Mouse (Mus musculus) C2C12 (cell line): ENCODE results near the gene Usp4. TPM values are rescaled to one million over a fixed set of nuclear protein-coding genes. Genes with fewer than 3 reads are reported as not detected.

ENCODE experiments used
- H3K27me3 ChIP-seq: one replicate; pipeline ENCODE4 v1.6.1; 2011; ENCODE audit not compliant: control insufficient read depth, insufficient read depth, insufficient read length
- H3K36me3 ChIP-seq: one replicate; pipeline ENCODE4 v1.6.1; 2011; ENCODE audit not compliant: control insufficient read depth, insufficient read depth
- H3K4me3 ChIP-seq: one replicate; pipeline ENCODE4 v1.5.1; 2011; ENCODE audit warnings: mild to moderate bottlenecking, control low read depth; ENCODE audit not compliant: poor library complexity, insufficient read depth, severe bottlenecking
- H3K79me2 ChIP-seq: one replicate; pipeline ENCODE4 v1.6.1; 2011; ENCODE audit not compliant: control insufficient read depth, insufficient read depth
- H3K79me3 ChIP-seq: one replicate; pipeline ENCODE4 v1.6.1; 2011; ENCODE audit warnings: low read depth, control low read depth
- H3ac ChIP-seq: one replicate; pipeline ENCODE3; 2011; ENCODE audit warnings: low read depth; ENCODE audit not compliant: control insufficient read depth, insufficient read length
- CEBPB ChIP-seq: IDR thresholded peaks from one replicate; pipeline ENCODE4 v1.6.1; 2011; ENCODE audit warnings: low read depth, mild to moderate bottlenecking, control low read depth, moderate library complexity
- CTCF ChIP-seq: IDR thresholded peaks from one replicate; pipeline ENCODE4 v1.5.1; 2011; ENCODE audit not compliant: control insufficient read depth, insufficient read depth, insufficient read length
- FOSL1 ChIP-seq: IDR thresholded peaks from one replicate; pipeline ENCODE4 v1.8.0; 2011; ENCODE audit warnings: mild to moderate bottlenecking, low read length; ENCODE audit not compliant: poor library complexity, insufficient read depth, severe bottlenecking
- MAX ChIP-seq: IDR thresholded peaks from one replicate; pipeline ENCODE4 v1.6.1; 2011; ENCODE audit warnings: mild to moderate bottlenecking, control low read depth
- MYOD1 ChIP-seq: IDR thresholded peaks from one replicate; pipeline ENCODE4 v1.6.1; 2011; ENCODE audit warnings: low read depth; ENCODE audit not compliant: control insufficient read depth, insufficient read length
- MYOG ChIP-seq: IDR thresholded peaks from one replicate; pipeline ENCODE4 v1.6.1; 2011; ENCODE audit not compliant: control insufficient read depth, insufficient read length; ENCODE audit errors: extremely low read depth
- USF1 ChIP-seq: IDR thresholded peaks from one replicate; pipeline ENCODE4 v1.6.1; 2011; ENCODE audit warnings: low read depth, mild to moderate bottlenecking, control low read depth, moderate library complexity
- polyA plus RNA-seq: library from polyadenylated mRNA; unstranded; fragments of >200 nt; fragmentation: generic; extraction: Trizol; gene quantifications from one replicate; pipeline ENCODE4 v1.2.1, GENCODE M21; 2012; ENCODE audit warnings: missing spikeins

Gene Usp4
- polyA plus RNA-seq, 1 experiment, result 82.3 TPM

DNA sequence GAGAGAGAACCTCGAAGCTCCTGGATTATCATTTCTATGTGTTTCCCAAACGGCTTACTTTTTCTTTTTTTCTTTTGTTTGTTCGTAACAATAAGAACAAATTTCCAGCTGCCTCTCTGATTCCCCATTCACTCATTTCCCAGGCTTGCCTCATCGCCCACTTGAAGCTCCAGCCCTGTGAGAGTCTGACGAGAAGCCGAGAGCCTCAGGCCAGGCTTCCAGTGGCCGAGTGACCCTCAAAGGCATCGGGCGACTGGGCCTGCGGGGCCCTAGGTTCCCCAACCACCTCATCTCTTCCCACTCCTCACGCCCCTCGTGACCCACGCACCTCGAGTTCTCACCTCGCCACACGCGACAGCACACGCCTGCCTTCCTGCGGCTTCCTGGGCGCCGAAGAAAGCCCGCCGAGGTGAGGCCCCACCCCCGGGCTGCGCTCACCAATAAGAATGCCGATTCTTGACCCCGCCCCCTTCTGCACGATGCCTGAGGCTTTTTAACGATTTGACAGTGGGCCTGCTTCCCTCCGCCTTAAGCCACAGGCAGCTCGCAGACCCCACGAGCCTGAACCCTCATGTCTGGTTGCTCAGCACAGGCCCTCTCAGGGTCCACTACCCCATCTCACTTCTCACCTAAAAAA is 83.9 kb downstream of the Usp4 start:
- Histone ChIP-seq H3K79me2 (no peaks in the 10 kb centered on the region), H3ac (no peak overlapping the region), H3K79me3 (no peaks in the 10 kb centered on the region), H3K4me3 (no peak overlapping the region), H3K27me3 (peaks cover 16% of the 10 kb centered on the region), H3K36me3 (no peaks in the 10 kb centered on the region)
- TF ChIP-seq CTCF (no peak), FOSL1 (no peak), USF1 (no peak), MAX (no peak), CEBPB (no peak), MYOD1 (no peak), MYOG (no peak)

- H3ac ChIP-seq, result no peak within 1 kb of the TSS
- no peak within 1 kb of the TSS for H3K4me3 ChIP-seq
- H3K79me2 ChIP-seq, result no peaks in the 10 kb centered on the region
- TF ChIP-seq MAX (no peak), CEBPB (no peak), FOSL1 (no peak)
- H3K79me3 ChIP-seq, result no peaks in the 10 kb centered on the region
- H3K27me3 ChIP-seq, result peaks cover 27% of the 10 kb centered on the region
- H3K36me3 ChIP-seq, result no peaks in the 10 kb centered on the region
Measured at GRCm38 (mm10) chr9:108436182-108436581, 88.5 kb downstream of the Usp4 start, which contains the start of gene BC048562. Gene BC048562 (plus strand): TSS chr9:108436482.

GRCm38 (mm10) chr9:108439176-108439575 is 91.5 kb downstream of the Usp4 start:
- TF ChIP-seq USF1, result no peak
- no peak for TF ChIP-seq FOSL1
- TF ChIP-seq MYOD1, result no peak
- no peak for TF ChIP-seq CEBPB
- no peak for TF ChIP-seq MAX
- no peak for TF ChIP-seq CTCF
- TF ChIP-seq MYOG, result no peak
- Histone ChIP-seq H3K79me2 (no peaks in the 10 kb centered on the region), H3ac (no peak overlapping the region), H3K36me3 (no peaks in the 10 kb centered on the region), H3K27me3 (peaks cover 27% of the 10 kb centered on the region), H3K4me3 (no peak overlapping the region), H3K79me3 (no peaks in the 10 kb centered on the region)

- Histone ChIP-seq H3K4me3 (no peak overlapping the region), H3ac (no peak overlapping the region), H3K27me3 (peaks cover 34% of the 10 kb centered on the region), H3K79me2 (no peaks in the 10 kb centered on the region), H3K36me3 (no peaks in the 10 kb centered on the region), H3K79me3 (no peaks in the 10 kb centered on the region)
- no peak for TF ChIP-seq CTCF
- no peak for TF ChIP-seq MYOG
- TF ChIP-seq MYOD1, result no peak
- no peak for TF ChIP-seq FOSL1
- no peak for TF ChIP-seq USF1
- no peak for TF ChIP-seq MAX
- no peak for TF ChIP-seq CEBPB
Measured at GRCm38 (mm10) chr9:108440485-108440884, 92.8 kb downstream of the Usp4 start.

DNA sequence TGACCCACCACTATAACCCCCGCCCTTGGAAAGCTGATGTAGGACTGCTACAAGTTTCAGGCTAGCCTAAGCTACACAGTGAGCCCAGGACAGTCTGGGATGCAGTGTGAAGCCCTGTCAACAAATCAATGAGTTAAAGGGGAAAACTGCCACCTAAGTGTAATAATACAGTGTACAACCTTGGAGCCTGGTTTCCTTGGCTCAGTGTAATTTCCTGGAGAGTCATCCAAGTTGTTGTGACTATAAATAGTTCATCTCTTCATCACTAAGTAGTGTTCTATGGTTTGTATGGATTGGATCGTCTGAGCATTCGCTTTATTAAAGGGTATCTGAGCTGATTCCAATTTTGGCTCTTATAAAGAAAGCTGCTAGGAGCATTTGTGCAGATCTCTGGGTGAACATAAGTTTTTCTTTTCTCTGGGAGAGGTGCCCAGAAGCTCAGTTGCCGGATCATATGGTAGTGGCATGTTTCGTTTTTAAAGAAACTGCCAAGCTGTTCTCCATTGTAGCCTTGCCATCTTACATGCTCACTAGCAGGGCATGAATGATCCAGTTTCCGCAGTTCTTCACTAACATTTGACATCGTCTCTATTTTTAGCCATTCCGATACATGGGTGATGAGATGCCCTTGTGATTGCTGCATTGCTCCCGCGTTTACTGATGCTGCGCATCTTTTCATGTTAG is 93.7 kb downstream of the Usp4 start:
- Histone ChIP-seq H3K79me3 (no peaks in the 10 kb centered on the region), H3K36me3 (no peaks in the 10 kb centered on the region), H3K79me2 (no peaks in the 10 kb centered on the region), H3K4me3 (no peak overlapping the region), H3K27me3 (peaks cover 32% of the 10 kb centered on the region), H3ac (no peak overlapping the region)
- TF ChIP-seq CEBPB (no peak), CTCF (no peak), MYOG (no peak), USF1 (no peak), MYOD1 (no peak), MAX (no peak)

Other genes starting within 250 kb of the Usp4 start
- 0.85 TPM for gene Bsn, start 157.5 kb upstream of the Usp4 start, polyA plus RNA-seq
- gene Dag1, start 83.9 kb upstream of the Usp4 start, polyA plus RNA-seq, result 42.3 TPM
- gene Nicn1, start 57.4 kb upstream of the Usp4 start, polyA plus RNA-seq, result 24.6 TPM
- gene Amt, start 51.0 kb upstream of the Usp4 start, polyA plus RNA-seq, result 0.71 TPM
- 300 TPM for gene Rhoa, start 41.7 kb upstream of the Usp4 start, polyA plus RNA-seq
- 13.7 TPM for gene Tcta, start 41.7 kb upstream of the Usp4 start, polyA plus RNA-seq
- gene Gpx1, start 8.9 kb upstream of the Usp4 start, polyA plus RNA-seq, result 667 TPM
- gene 1700102P08Rik, start 45.0 kb downstream of the Usp4 start, polyA plus RNA-seq, result 0.16 TPM
- not detected for gene Ccdc36, start 80.6 kb downstream of the Usp4 start, polyA plus RNA-seq
- gene BC048562, start 88.6 kb downstream of the Usp4 start, polyA plus RNA-seq, result not detected
- gene Ccdc71, start 112.7 kb downstream of the Usp4 start, polyA plus RNA-seq, result 35.2 TPM
- gene Klhdc8b, start 113.7 kb downstream of the Usp4 start, polyA plus RNA-seq, result 1.4 TPM
- 36.3 TPM for gene Lamb2, start 131.9 kb downstream of the Usp4 start, polyA plus RNA-seq
- gene Usp19, start 142.7 kb downstream of the Usp4 start, polyA plus RNA-seq, result 70.8 TPM
- 203 TPM for gene Qars, start 159.9 kb downstream of the Usp4 start, polyA plus RNA-seq
- 58.2 TPM for gene Qrich1, start 169.0 kb downstream of the Usp4 start, polyA plus RNA-seq
- 332 TPM for gene Impdh2, start 212.4 kb downstream of the Usp4 start, polyA plus RNA-seq
- 6.8 TPM for gene Ndufaf3, start 219.6 kb downstream of the Usp4 start, polyA plus RNA-seq
- 56.1 TPM for gene Dalrd3, start 222.0 kb downstream of the Usp4 start, polyA plus RNA-seq
- gene Wdr6, start 230.9 kb downstream of the Usp4 start, polyA plus RNA-seq, result 52.9 TPM
- 1.3 TPM for gene P4htm, start 249.8 kb downstream of the Usp4 start, polyA plus RNA-seq